Mouse (Mus musculus) liver, postnatal 0 days (tissue): ENCODE data around the gene Alcam.

Source experiments
- CTCF ChIP-seq: sonication (generic); IDR thresholded peaks from 2 replicates; pipeline ENCODE4 v1.5.1; 2016; ENCODE audit warnings: antibody characterized with exemption, low read depth
- EP300 ChIP-seq: IDR thresholded peaks from 2 replicates; pipeline ENCODE4 v1.6.1; 2016; ENCODE audit warnings: antibody characterized with exemption, low read depth, mild to moderate bottlenecking

GRCm38 (mm10) chr16:52386781-52387300 is 67.0 kb downstream of the Alcam start:
- TF ChIP-seq CTCF (no peak), EP300 (no peak)
